Mouse (Mus musculus) neural tube, embryonic 11.5 days (tissue): ENCODE measurements around the gene Plxna3. TPM values are rescaled to one million over a fixed set of nuclear protein-coding genes. Genes with fewer than 3 reads are reported as not detected.
"Not testable (repeated sequence)": the region's sequence is repeated elsewhere in the genome, so short reads cannot be mapped to it uniquely, and the experiment has no call there.

ENCODE experiments used
- ATAC-seq: fragments of 200-750 bp; cut with Nextera tagmentation; 2 replicates; pipeline ENCODE4 v1.8.0; 2017; ENCODE audit warnings: moderate number of reproducible peaks, mild to moderate bottlenecking, moderate TSS enrichment, moderate library complexity; ENCODE audit not compliant: insufficient read depth, low FRiP score, low TSS enrichment
- DNase-seq: peaks from one replicate; pipeline ENCODE4 v3.0.0-alpha.2; 2015; ENCODE audit warnings: low spot score
- H3K27ac ChIP-seq: fragments of 300-500 bp; sonication (generic); 2 replicates; pipeline ENCODE4 v1.5.1; 2014; ENCODE audit warnings: low read depth, mild to moderate bottlenecking, low read length
- H3K27me3 ChIP-seq: fragments of 300-500 bp; sonication (generic); 2 replicates; pipeline ENCODE4 v1.6.1; 2014; ENCODE audit warnings: mild to moderate bottlenecking, low read length, mixed read lengths; ENCODE audit not compliant: control insufficient read depth, insufficient read depth
- H3K36me3 ChIP-seq: fragments of 300-500 bp; sonication (generic); 2 replicates; pipeline ENCODE4 v1.6.1; 2014; ENCODE audit warnings: mild to moderate bottlenecking, low read length, moderate library complexity, mixed read lengths; ENCODE audit not compliant: control insufficient read depth, insufficient read depth
- H3K4me1 ChIP-seq: fragments of 300-500 bp; sonication (generic); 2 replicates; pipeline ENCODE4 v1.6.1; 2014; ENCODE audit warnings: low read length, mixed read lengths; ENCODE audit not compliant: control insufficient read depth, insufficient read depth
- H3K4me2 ChIP-seq: fragments of 300-500 bp; sonication (generic); 2 replicates; pipeline ENCODE4 v1.6.1; 2014; ENCODE audit warnings: low read depth, mild to moderate bottlenecking, moderate library complexity
- H3K4me3 ChIP-seq: fragments of 300-500 bp; sonication (generic); 2 replicates; pipeline ENCODE4 v1.5.1; 2014; ENCODE audit warnings: low read depth, low read length
- H3K9ac ChIP-seq: fragments of 300-500 bp; sonication (generic); 2 replicates; pipeline ENCODE4 v1.6.1; 2014; ENCODE audit warnings: mild to moderate bottlenecking, low read length
- H3K9me3 ChIP-seq: fragments of 300-500 bp; sonication (generic); 2 replicates; pipeline ENCODE4 v1.6.1; 2016; ENCODE audit warnings: low read length; ENCODE audit not compliant: control insufficient read depth
- WGBS: fragments of 180-500 bp; shearing (Covaris S2); extraction: QIAGEN DNeasy Blood & Tissue Kit; methylation state at CpG from one replicate; pipeline ENCODE4 v1.1.7; 2014; 5-methylcytosine and 5-hydroxymethylcytosine counted together
- polyA plus RNA-seq: library from polyadenylated mRNA; unstranded; fragments of >200 nt; fragmentation: Nextera tagmentation; extraction: Ambion mirVana; gene quantifications from 2 replicates; pipeline ENCODE4 v1.2.1, GENCODE M21; 2014

Gene Plxna3
- polyA plus RNA-seq, 1 experiment from 2014 or later, result 22.5 TPM

- H3K9me3 ChIP-seq, result no peaks in the 10 kb centered on the region
- peak within 1 kb of the TSS; percentile 45 for H3K9ac ChIP-seq
- ATAC-seq, result peak; percentile 55; the same call in 1 of the 2 replicates
- peak within 1 kb of the TSS; percentile 38 for H3K4me3 ChIP-seq
- DNase-seq, result peak; percentile 74
- H3K36me3 ChIP-seq, result no peaks in the 10 kb centered on the region
- H3K4me2 ChIP-seq, result peak within 1 kb of the TSS; percentile 50
- no peak within 1 kb of the TSS for H3K27ac ChIP-seq
- WGBS, result 19% methylated on average over 11 of the region's 22 CpGs
- no peaks in the 10 kb centered on the region for H3K27me3 ChIP-seq
- no peaks in the 10 kb centered on the region for H3K4me1 ChIP-seq
Observed at GRCm38 (mm10) chrX:74353467-74353770, 24.6 kb downstream of the Plxna3 start, which contains the start of gene Lage3. Gene Lage3, minus strand, starts transcription at chrX:74353618.

GRCm38 (mm10) chrX:74357069-74357468, 28.2 kb downstream of the Plxna3 start:
- H3K4me2 ChIP-seq, H3K27me3 ChIP-seq, H3K4me1 ChIP-seq, ATAC-seq, H3K4me3 ChIP-seq, H3K36me3 ChIP-seq, H3K27ac ChIP-seq, H3K9ac ChIP-seq, DNase-seq, H3K9me3 ChIP-seq: not testable (repeated sequence)
- WGBS, result 93% methylated on average over 2 of the region's 3 CpGs

- no peak overlapping the region for H3K27ac ChIP-seq
- no peak overlapping the region for H3K4me3 ChIP-seq
- no peak overlapping the region for H3K4me2 ChIP-seq
- H3K27me3 ChIP-seq, result no peaks in the 10 kb centered on the region
- DNase-seq (no peak), ATAC-seq (no peak)
- no peaks in the 10 kb centered on the region for H3K4me1 ChIP-seq
- no peaks in the 10 kb centered on the region for H3K36me3 ChIP-seq
- no peak overlapping the region for H3K9ac ChIP-seq
- 52% methylated on average over 11 of the region's 11 CpGs for WGBS
- H3K9me3 ChIP-seq, result no peaks in the 10 kb centered on the region
Observed at GRCm38 (mm10) chrX:74359171-74359570, 30.3 kb downstream of the Plxna3 start.

GRCm38 (mm10) chrX:74367512-74367911, 38.6 kb downstream of the Plxna3 start:
- no peak for DNase-seq
- H3K4me1 ChIP-seq, result no peaks in the 10 kb centered on the region
- 72% methylated on average over 10 of the region's 10 CpGs for WGBS
- peak overlapping the region; percentile 73 for H3K9ac ChIP-seq
- H3K9me3 ChIP-seq, result no peaks in the 10 kb centered on the region
- no peaks in the 10 kb centered on the region for H3K27me3 ChIP-seq
- peak overlapping the region; percentile 59 for H3K4me2 ChIP-seq
- no peaks in the 10 kb centered on the region for H3K36me3 ChIP-seq
- peak overlapping the region; percentile 51 for H3K4me3 ChIP-seq
- H3K27ac ChIP-seq, result no peak overlapping the region
- ATAC-seq, result no peak

- peak; percentile 75 for ATAC-seq
- 25% methylated on average over 35 of the region's 49 CpGs for WGBS
- peak overlapping the region; percentile 51 for H3K4me3 ChIP-seq
- no peak overlapping the region for H3K27ac ChIP-seq
- H3K27me3 ChIP-seq, result no peaks in the 10 kb centered on the region
- H3K36me3 ChIP-seq, result no peaks in the 10 kb centered on the region
- peak overlapping the region; percentile 73 for H3K9ac ChIP-seq
- no peaks in the 10 kb centered on the region for H3K4me1 ChIP-seq
- no peaks in the 10 kb centered on the region for H3K9me3 ChIP-seq
- peak overlapping the region; percentile 59 for H3K4me2 ChIP-seq
- DNase-seq, result peak; percentile 76
Observed at GRCm38 (mm10) chrX:74368209-74368909, 39.5 kb downstream of the Plxna3 start.

- H3K36me3 ChIP-seq, result no peaks in the 10 kb centered on the region
- peak within 1 kb of the TSS; percentile 37 for H3K4me3 ChIP-seq
- H3K9ac ChIP-seq, result peak within 1 kb of the TSS; percentile 50
- peak; percentile 91 for ATAC-seq
- peak within 1 kb of the TSS; percentile 48 for H3K4me2 ChIP-seq
- H3K27me3 ChIP-seq, result no peaks in the 10 kb centered on the region
- H3K4me1 ChIP-seq, result no peaks in the 10 kb centered on the region
- DNase-seq, result peak; percentile 86
- no peak within 1 kb of the TSS for H3K27ac ChIP-seq
- WGBS, result 18% methylated on average over 31 of the region's 32 CpGs
- H3K9me3 ChIP-seq, result no peaks in the 10 kb centered on the region
Observed at GRCm38 (mm10) chrX:74372888-74373549, 44.2 kb downstream of the Plxna3 start, which contains the start of the genes Ubl4a and Slc10a3. Gene Ubl4a, minus strand, starts transcription at chrX:74373218. Gene Slc10a3, minus strand, starts transcription at chrX:74373349.

- 87% methylated on average over 2 of the region's 2 CpGs for WGBS
- ATAC-seq, result no peak
- Histone ChIP-seq H3K27ac (no peak overlapping the region), H3K27me3 (no peaks in the 10 kb centered on the region), H3K4me1 (no peaks in the 10 kb centered on the region), H3K4me3 (no peak overlapping the region), H3K36me3 (no peaks in the 10 kb centered on the region), H3K9me3 (no peaks in the 10 kb centered on the region), H3K9ac (no peak overlapping the region), H3K4me2 (no peak overlapping the region)
- no peak for DNase-seq
Observed at GRCm38 (mm10) chrX:74384451-74384850, 55.6 kb downstream of the Plxna3 start.

- Histone ChIP-seq H3K4me3 (no peak overlapping the region), H3K27ac (no peak overlapping the region), H3K4me2 (no peak overlapping the region), H3K9ac (no peak overlapping the region), H3K27me3 (no peaks in the 10 kb centered on the region), H3K36me3 (no peaks in the 10 kb centered on the region), H3K9me3 (no peaks in the 10 kb centered on the region), H3K4me1 (no peaks in the 10 kb centered on the region)
- DNase-seq (no peak), ATAC-seq (no peak)
Observed at GRCm38 (mm10) chrX:74388153-74388552, 59.3 kb downstream of the Plxna3 start.
